Mouse (Mus musculus) spleen, adult 2 months (tissue): Measurements from ENCODE around the gene Noxo1.

Experiments used
- CTCF ChIP-seq: fragments of 200-500 bp; IDR thresholded peaks from 2 replicates; pipeline ENCODE4 v1.5.1; 2011; ENCODE audit warnings: mild to moderate bottlenecking, inconsistent platforms; ENCODE audit not compliant: insufficient read depth, insufficient read length, insufficient replicate concordance; ENCODE audit errors: extremely low read depth
- POLR2A ChIP-seq: fragments of 200-500 bp; IDR thresholded peaks from 2 replicates; pipeline ENCODE4 v1.6.1; 2011; ENCODE audit warnings: low read depth, low read length, inconsistent platforms

GRCm38 (mm10) chr17:24654969-24655368 lies 41.1 kb upstream of the Noxo1 start:
- TF ChIP-seq CTCF (no peak), POLR2A (no peak)
